In the genomic region with DNA sequence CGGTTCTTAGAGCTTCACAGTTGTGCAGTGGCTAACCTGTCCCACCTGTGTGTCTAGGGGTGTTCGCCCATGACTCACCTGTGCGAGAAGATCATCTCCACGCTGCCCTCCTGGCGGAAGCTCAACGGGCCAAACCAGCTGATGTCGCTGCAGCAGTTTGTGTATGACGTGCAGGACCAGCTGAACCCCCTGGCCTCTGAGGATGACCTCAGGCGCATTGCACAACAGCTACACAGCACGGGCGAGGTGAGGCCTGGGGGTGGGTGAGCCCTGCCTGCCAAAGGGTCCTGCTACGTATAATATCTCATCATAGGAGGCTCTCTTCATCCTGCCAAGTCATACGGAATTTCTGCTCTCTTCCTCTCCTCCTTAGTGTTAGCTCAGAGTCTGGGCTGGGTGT, we compare ENCODE assay signal across 29 mouse cellular contexts. TPM values are rescaled to one million over a fixed set of nuclear protein-coding genes. Genes with fewer than 3 reads are reported as not detected.
DNase-seq lines count a peak whose midpoint lies in the region; ATAC-seq and TF ChIP-seq lines count a peak whose summit lies in the region.
"Had no signal": no experiment of that assay in that cellular context is flagged by ENCODE, and none has a peak within 500 bp of the region (broad histone marks: within the 10 kb centered on the region; RNA-seq: fewer than 3 reads in every experiment).

No protein-coding gene starts in this region.

- no peak overlapping the region for H3K4me3 ChIP-seq in forebrain, embryonic 11.5 days (ENCODE audit: low read depth, low read length)
- H3K4me3 ChIP-seq in forebrain, embryonic 12.5 days (replicated peaks), result no peak overlapping the region
- no peak overlapping the region for H3K4me3 ChIP-seq in heart, embryonic 10.5 days
- no peak overlapping the region for H3K4me3 ChIP-seq in liver, embryonic 14.5 days (ENCODE audit: insufficient read depth in 1 of 2, low read depth in 2 of 2, low read length in 2 of 2)
- peak overlapping the region; percentile 2 for H3K4me3 ChIP-seq in megakaryocyte, embryonic 14.5 days (replicated peaks)
- H3K4me3 ChIP-seq: embryonic facial prominence, embryonic 10.5 days; embryonic facial prominence, embryonic 12.5 days; forebrain, embryonic 13.5 days; forebrain, embryonic 15.5 days had no signal

- H3K9ac ChIP-seq in forebrain, embryonic 11.5 days (ENCODE audit: low read length), result no peak overlapping the region
- H3K9ac ChIP-seq in forebrain, embryonic 12.5 days, result no peak overlapping the region
- no peak overlapping the region for H3K9ac ChIP-seq in liver, embryonic 14.5 days (replicated peaks)
- H3K9ac ChIP-seq: embryonic facial prominence, embryonic 12.5 days; forebrain, embryonic 13.5 days; forebrain, embryonic 15.5 days had no signal

- H3K9me3 ChIP-seq in forebrain, embryonic 11.5 days (ENCODE audit: control insufficient read depth, low read length), result no peaks in the 10 kb centered on the region
- H3K9me3 ChIP-seq in forebrain, embryonic 12.5 days, result no peaks in the 10 kb centered on the region
- H3K9me3 ChIP-seq in heart, embryonic 10.5 days, result no peaks in the 10 kb centered on the region
- no peaks in the 10 kb centered on the region for H3K9me3 ChIP-seq in liver, embryonic 14.5 days (ENCODE audit: control insufficient read depth, low read length)
- H3K9me3 ChIP-seq in megakaryocyte, embryonic 14.5 days, result peaks cover 18% of the 10 kb centered on the region
- H3K9me3 ChIP-seq: embryonic facial prominence, embryonic 10.5 days; embryonic facial prominence, embryonic 12.5 days; forebrain, embryonic 13.5 days; forebrain, embryonic 15.5 days had no signal

- no peak for TF ChIP-seq CTCF in liver, embryonic 14.5 days (IDR thresholded peaks at IDR 0.05; ENCODE audit: low read depth)

- no peak overlapping the region for H3K4me2 ChIP-seq in forebrain, embryonic 11.5 days (ENCODE audit: low read depth, low read length, severe bottlenecking)
- H3K4me2 ChIP-seq in forebrain, embryonic 12.5 days, result no peak overlapping the region
- no peak overlapping the region for H3K4me2 ChIP-seq in liver, embryonic 14.5 days (ENCODE audit: low read depth)
- H3K4me2 ChIP-seq: embryonic facial prominence, embryonic 12.5 days; forebrain, embryonic 13.5 days; forebrain, embryonic 15.5 days had no signal

- no peaks in the 10 kb centered on the region for H3K27me3 ChIP-seq in forebrain, embryonic 11.5 days (ENCODE audit: control insufficient read depth, insufficient read depth, low read length)
- no peaks in the 10 kb centered on the region for H3K27me3 ChIP-seq in forebrain, embryonic 12.5 days
- no peaks in the 10 kb centered on the region for H3K27me3 ChIP-seq in heart, embryonic 10.5 days (ENCODE audit: insufficient read depth, poor library complexity, severe bottlenecking)
- H3K27me3 ChIP-seq in liver, embryonic 14.5 days (ENCODE audit: control insufficient read depth, insufficient read depth, low read length), result no peaks in the 10 kb centered on the region
- no peaks in the 10 kb centered on the region for H3K27me3 ChIP-seq in megakaryocyte, embryonic 14.5 days (replicated peaks)
- H3K27me3 ChIP-seq: CH12.LX; embryonic facial prominence, embryonic 12.5 days; forebrain, embryonic 13.5 days; forebrain, embryonic 15.5 days; Patski had no signal

- ATAC-seq in forebrain, embryonic 11.5 days (replicated peaks; ENCODE audit: low FRiP score), result no peak
- ATAC-seq in forebrain, embryonic 12.5 days (ENCODE audit: low FRiP score), result no peak
- 0 out of 2 replicates have a peak, but pooled peaks have one; percentile 37 for ATAC-seq in liver, embryonic 14.5 days (ENCODE audit: insufficient read depth)
- no peak for ATAC-seq in megakaryocyte, adult 5-6 weeks (ENCODE audit: poor library complexity, severe bottlenecking)
- ATAC-seq: activated CD4-positive, CD25-positive, alpha-beta regulatory T cell, adult 4 months; CD4-positive, CD25-positive, alpha-beta regulatory T cell, adult 4 months; forebrain, embryonic 13.5 days; forebrain, embryonic 15.5 days; Patski had no signal

- no peak overlapping the region for H3K27ac ChIP-seq in forebrain, embryonic 11.5 days (ENCODE audit: low read depth, low read length)
- no peak overlapping the region for H3K27ac ChIP-seq in forebrain, embryonic 12.5 days
- H3K27ac ChIP-seq in heart, embryonic 10.5 days, result no peak overlapping the region
- H3K27ac ChIP-seq in liver, embryonic 14.5 days, result no peak overlapping the region
- H3K27ac ChIP-seq: embryonic facial prominence, embryonic 10.5 days; embryonic facial prominence, embryonic 12.5 days; forebrain, embryonic 13.5 days; forebrain, embryonic 15.5 days had no signal

- DNase-seq in forebrain, embryonic 11.5 days (ENCODE audit: low spot score), result peak; percentile 44
- peak; percentile 79 for DNase-seq in heart, adult 11 months
- no peak for DNase-seq in heart, embryonic 10.5 days (ENCODE audit: low spot score)
- DNase-seq in liver, embryonic 14.5 days (ENCODE audit: low read depth in 3 of 3, low spot score in 3 of 3), result no peak
- DNase-seq in liver, result no peak
- DNase-seq: adrenal gland, adult 8-10 months; adrenal gland, postnatal 14 days; adrenal gland, postnatal 36 days; B cell, adult 2 months; cerebellum, adult 11-12 months; cerebellum, adult 2 months; cerebellum, adult 9-10 months; cerebellum, postnatal 10 days; cerebellum, postnatal 25 days had no signal

- peaks cover 12% of the 10 kb centered on the region for H3K36me3 ChIP-seq in forebrain, embryonic 11.5 days (ENCODE audit: control insufficient read depth, insufficient read depth, low read length)
- peaks cover 76% of the 10 kb centered on the region for H3K36me3 ChIP-seq in forebrain, embryonic 12.5 days (replicated peaks)
- peaks cover 41% of the 10 kb centered on the region for H3K36me3 ChIP-seq in heart, embryonic 10.5 days
- no peaks in the 10 kb centered on the region; the same call in 1 of the 2 replicates for H3K36me3 ChIP-seq in liver, embryonic 14.5 days (replicated peaks; ENCODE audit: control insufficient read depth, insufficient read depth, low read depth)
- peaks cover 96% of the 10 kb centered on the region for H3K36me3 ChIP-seq in megakaryocyte, embryonic 14.5 days (replicated peaks; ENCODE audit: low read length)
- H3K36me3 ChIP-seq: G1E had no signal

- WGBS in forebrain, embryonic 11.5 days, result 91% methylated on average over 13 of the region's 13 CpGs
- 91% methylated on average over 13 of the region's 13 CpGs for WGBS in forebrain, embryonic 12.5 days
- 86% methylated on average over 13 of the region's 13 CpGs for WGBS in heart, embryonic 10.5 days
- 73% methylated on average over 13 of the region's 13 CpGs for WGBS in liver, embryonic 14.5 days (ENCODE audit: insufficient replicate concordance)

- no peak for TF ChIP-seq EP300 in liver, embryonic 14.5 days (IDR thresholded peaks at IDR 0.05; ENCODE audit: low read depth)

- H3K4me1 ChIP-seq in forebrain, embryonic 11.5 days (replicated peaks; ENCODE audit: control insufficient read depth, insufficient read depth, low read length), result no peaks in the 10 kb centered on the region
- no peaks in the 10 kb centered on the region for H3K4me1 ChIP-seq in forebrain, embryonic 12.5 days
- no peaks in the 10 kb centered on the region for H3K4me1 ChIP-seq in heart, embryonic 10.5 days
- H3K4me1 ChIP-seq in liver, embryonic 14.5 days (replicated peaks; ENCODE audit: control insufficient read depth in 2 of 2, insufficient read depth in 2 of 2, low read length in 1 of 2), result no peaks in the 10 kb centered on the region
- H3K4me1 ChIP-seq in megakaryocyte, embryonic 14.5 days, result peaks cover 16% of the 10 kb centered on the region
- H3K4me1 ChIP-seq: embryonic facial prominence, embryonic 10.5 days; embryonic facial prominence, embryonic 12.5 days; forebrain, embryonic 13.5 days; forebrain, embryonic 15.5 days had no signal

RNA-seq across cellular contexts. Expression of gene BC051665, which starts 28.9 kb away (rescaled TPM):
- not detected in 2 replicates for polyA plus RNA-seq in forebrain, embryonic 11.5 days (2014; fragmentation: Nextera tagmentation; extraction: Ambion mirVana)
- polyA plus RNA-seq in forebrain, embryonic 12.5 days (2016; fragmentation: Nextera tagmentation; extraction: Ambion mirVana), result not detected in 2 replicates
- polyA plus RNA-seq in heart, embryonic 10.5 days (2016; fragmentation: Nextera tagmentation; extraction: Ambion mirVana), result not detected in 2 replicates
- not detected in 2 replicates for polyA plus RNA-seq in liver, embryonic 14.5 days (2012; rRNA removed)
- polyA plus RNA-seq in liver, embryonic 14.5 days (2014; fragmentation: Nextera tagmentation; extraction: Ambion mirVana), result not detected in 2 replicates
- polyA plus RNA-seq in megakaryocyte, embryonic 14.5 days (2012; ENCODE audit: insufficient read depth, low replicate concordance), result not detected in 2 replicates
- total RNA-seq in megakaryocyte, adult 5-6 weeks (2015), result not detected in 2 replicates
- total RNA-seq in megakaryocyte, adult 5-6 weeks (2017), result not detected in 2 replicates
- total RNA-seq: adrenal gland, adult 18-20 months; adrenal gland, adult 8-10 months; adrenal gland, postnatal 14 days; adrenal gland, postnatal 36 days; CH12.LX; G1E had no signal
- polyA plus RNA-seq: activated CD4-positive, CD25-positive, alpha-beta regulatory T cell, adult 4 months; CD4-positive, CD25-positive, alpha-beta regulatory T cell, adult 4 months; cerebellum, adult 2 months; cortical plate, adult 2 months; embryonic facial prominence, embryonic 10.5 days; embryonic facial prominence, embryonic 12.5 days; embryonic facial prominence, embryonic 14.5 days; forebrain, embryonic 13.5 days; forebrain, embryonic 15.5 days; G1E; Patski had no signal

RNA-seq across cellular contexts. Expression of gene Ctsll3, which starts 45.4 kb away (rescaled TPM):
- polyA plus RNA-seq in forebrain, embryonic 11.5 days (2014; fragmentation: Nextera tagmentation; extraction: Ambion mirVana), result not detected in 2 replicates
- not detected in 2 replicates for polyA plus RNA-seq in forebrain, embryonic 12.5 days (2016; fragmentation: Nextera tagmentation; extraction: Ambion mirVana)
- not detected in 2 replicates for polyA plus RNA-seq in heart, embryonic 10.5 days (2016; fragmentation: Nextera tagmentation; extraction: Ambion mirVana)
- not detected in 2 replicates for polyA plus RNA-seq in liver, embryonic 14.5 days (2012; rRNA removed)
- not detected in 2 replicates for polyA plus RNA-seq in liver, embryonic 14.5 days (2014; fragmentation: Nextera tagmentation; extraction: Ambion mirVana)
- polyA plus RNA-seq in megakaryocyte, embryonic 14.5 days (2012; ENCODE audit: insufficient read depth, low replicate concordance), result not detected in 2 replicates
- total RNA-seq in megakaryocyte, adult 5-6 weeks (2015), result not detected in 2 replicates
- total RNA-seq in megakaryocyte, adult 5-6 weeks (2017), result not detected in 2 replicates
- total RNA-seq: adrenal gland, adult 18-20 months; adrenal gland, adult 8-10 months; adrenal gland, postnatal 14 days; adrenal gland, postnatal 36 days; CH12.LX; G1E had no signal
- polyA plus RNA-seq: activated CD4-positive, CD25-positive, alpha-beta regulatory T cell, adult 4 months; CD4-positive, CD25-positive, alpha-beta regulatory T cell, adult 4 months; cerebellum, adult 2 months; cortical plate, adult 2 months; embryonic facial prominence, embryonic 10.5 days; embryonic facial prominence, embryonic 12.5 days; forebrain, embryonic 13.5 days; forebrain, embryonic 15.5 days; G1E; Patski had no signal

Comparison
In these comparisons a context has a peak if more than half of its experiments do, and no peak if none do; other contexts are left out.
1. DNase-seq: peak in forebrain, embryonic 11.5 days (single experiment) and heart, adult 11 months (single experiment); none in heart, embryonic 10.5 days (single experiment), liver, embryonic 14.5 days (0 of 3) and liver (single experiment).